In genomic region chr3:89174844-89175243, GRCm38 (mm10) we compare ENCODE assay signal across 21 mouse cellular contexts. TPM values are rescaled to one million over a fixed set of nuclear protein-coding genes. Genes with fewer than 3 reads are reported as not detected.
"Had no signal": no experiment of that assay in that cellular context is flagged by ENCODE, and none has a peak within 500 bp of the region (broad histone marks: within the 10 kb centered on the region; RNA-seq: fewer than 3 reads in every experiment).

No protein-coding gene starts in this region.

- H3K27ac ChIP-seq: lung, embryonic 15.5 days; macrophage; midbrain, embryonic 13.5 days; midbrain, embryonic 15.5 days; neural tube, embryonic 13.5 days; neural tube, embryonic 15.5 days had no signal

- DNase-seq: lung, adult 2 months; lung, postnatal 14 days; lung, postnatal 36 days; retina, postnatal 1 day; right cerebral cortex, adult 18-20 months; right cerebral cortex, postnatal 25 days; right cerebral cortex, postnatal 4 days; spleen, adult 18-20 months; thymus, adult 18-20 months; thymus, postnatal 14 days; thymus, postnatal 36 days had no signal

- ATAC-seq: lung, postnatal 0 days; midbrain, embryonic 13.5 days; midbrain, embryonic 15.5 days had no signal

- H3K4me2 ChIP-seq: lung, embryonic 15.5 days; midbrain, embryonic 11.5 days; midbrain, embryonic 13.5 days; midbrain, embryonic 15.5 days; neural tube, embryonic 13.5 days; neural tube, embryonic 15.5 days had no signal

- H3K4me3 ChIP-seq: lung, embryonic 15.5 days; megakaryocyte, embryonic 14.5 days; midbrain, embryonic 13.5 days; midbrain, embryonic 15.5 days; neural tube, embryonic 13.5 days; neural tube, embryonic 15.5 days had no signal

- H3K9me3 ChIP-seq: lung, embryonic 15.5 days; megakaryocyte, embryonic 14.5 days; midbrain, embryonic 13.5 days; midbrain, embryonic 15.5 days; neural tube, embryonic 13.5 days; neural tube, embryonic 15.5 days had no signal

- H3K27me3 ChIP-seq: lung, embryonic 15.5 days; megakaryocyte, embryonic 14.5 days; midbrain, embryonic 13.5 days; midbrain, embryonic 15.5 days; neural tube, embryonic 13.5 days; neural tube, embryonic 15.5 days had no signal

- H3K9ac ChIP-seq: lung, embryonic 15.5 days; midbrain, embryonic 13.5 days; midbrain, embryonic 15.5 days; neural tube, embryonic 13.5 days; neural tube, embryonic 15.5 days had no signal

RNA-seq across cellular contexts. Expression of gene Hcn3, which starts 14.8 kb away (rescaled TPM):
- total RNA-seq: monocyte, adult 5-6 weeks had no signal
